Mouse (Mus musculus) erythroid progenitor cell, adult 5-6 weeks (primary cell): Measurements from ENCODE around the gene Odf3. TPM values are rescaled to one million over a fixed set of nuclear protein-coding genes. Genes with fewer than 3 reads are reported as not detected.

Experiments
- ATAC-seq: replicated peaks from 2 replicates; pipeline ENCODE4 v1.8.0; 2016; ENCODE audit warnings: moderate number of reproducible peaks, mild to moderate bottlenecking, moderate TSS enrichment, inconsistent platforms; ENCODE audit not compliant: poor library complexity, low FRiP score, severe bottlenecking
- total RNA-seq, 2 experiments: library from RNA; stranded (forward) in 1 of 2; stranded (reverse) in 1 of 2; fragments of 150-400 nt in 1 of 2; fragments of 186-747, 209-891 nt in 1 of 2; gene quantifications; 2 replicates each; pipeline versions ENCODE4 v1.2.3 to v1.2.4; 2015 to 2017; ENCODE audit warnings: low replicate concordance in 2 of 2

The Odf3 gene
- total RNA-seq, 2 experiments from 2014 or later = not detected

DNA sequence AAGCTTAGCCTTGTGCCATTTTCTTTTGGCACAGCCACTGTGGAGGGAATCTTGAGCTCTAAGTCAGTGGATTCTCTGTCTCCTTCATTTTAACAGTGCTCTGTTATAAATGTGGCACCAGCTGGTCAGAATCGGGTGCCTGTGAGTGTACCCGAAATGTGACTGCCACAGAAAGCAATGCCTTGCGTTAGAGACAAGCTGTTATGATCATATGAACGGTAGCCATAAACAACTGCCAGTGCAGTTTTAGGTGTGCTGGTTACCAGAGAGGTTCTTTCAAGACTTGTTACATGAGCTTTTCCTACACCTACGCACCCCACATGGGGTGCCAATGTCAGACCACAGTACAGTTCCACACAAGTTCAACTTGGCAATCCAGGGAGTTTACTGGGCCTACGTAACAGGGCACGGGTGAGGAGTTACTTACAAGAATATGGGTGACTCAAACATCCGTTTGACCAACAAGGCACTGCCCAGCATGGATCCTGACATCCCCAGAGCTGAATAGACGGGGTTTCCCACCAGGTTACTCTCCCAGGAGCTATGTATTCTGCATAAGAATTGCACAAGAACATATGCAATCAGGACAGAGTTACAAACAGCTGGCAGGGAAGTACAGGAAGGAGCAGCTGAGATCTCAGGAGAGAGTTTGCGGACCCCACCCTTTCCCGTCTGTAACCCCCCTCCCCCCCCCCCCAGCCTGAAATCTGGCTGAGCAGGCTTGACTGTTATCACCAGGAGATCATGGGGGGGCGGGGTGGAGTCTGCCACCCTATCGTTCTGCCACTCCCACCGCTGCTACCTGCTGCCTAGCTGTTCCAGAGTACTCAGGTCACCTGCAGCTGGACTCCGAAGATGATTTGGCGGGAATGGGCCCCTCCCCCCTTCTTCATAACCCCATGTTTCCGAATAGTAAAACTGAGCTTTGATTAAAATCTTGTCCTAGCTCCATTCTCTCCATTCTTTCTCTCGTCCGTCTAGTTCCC is 6.6 kb upstream of the Odf3 start:
- no peak for ATAC-seq

DNA sequence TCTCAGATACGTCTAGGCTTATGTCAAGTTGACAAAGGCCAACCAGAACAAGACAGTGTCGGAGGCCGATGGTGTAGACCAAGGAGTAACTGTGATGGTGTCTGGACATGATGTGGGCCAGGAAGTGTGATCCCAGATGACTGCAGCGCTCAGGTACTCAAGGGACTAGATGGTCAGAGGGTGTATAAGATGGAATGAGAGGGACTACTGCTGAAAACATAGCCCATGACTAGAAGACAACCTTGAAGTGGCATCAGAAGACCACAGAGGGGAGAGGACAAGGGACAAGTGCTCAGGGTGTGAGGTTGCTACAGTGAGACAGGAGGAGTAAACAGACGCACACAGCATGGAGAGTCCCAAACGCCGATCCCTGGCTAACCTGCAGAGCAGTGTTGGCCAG is 3.8 kb upstream of the Odf3 start:
- no peak for ATAC-seq

GRCm38 (mm10) chr7:140844905-140845665 is 2.5 kb upstream of the Odf3 start, which contains the start of gene Scgb1c1:
Gene Scgb1c1, plus strand, starts transcription at chr7:140845547.
- ATAC-seq = peak; percentile 60

DNA sequence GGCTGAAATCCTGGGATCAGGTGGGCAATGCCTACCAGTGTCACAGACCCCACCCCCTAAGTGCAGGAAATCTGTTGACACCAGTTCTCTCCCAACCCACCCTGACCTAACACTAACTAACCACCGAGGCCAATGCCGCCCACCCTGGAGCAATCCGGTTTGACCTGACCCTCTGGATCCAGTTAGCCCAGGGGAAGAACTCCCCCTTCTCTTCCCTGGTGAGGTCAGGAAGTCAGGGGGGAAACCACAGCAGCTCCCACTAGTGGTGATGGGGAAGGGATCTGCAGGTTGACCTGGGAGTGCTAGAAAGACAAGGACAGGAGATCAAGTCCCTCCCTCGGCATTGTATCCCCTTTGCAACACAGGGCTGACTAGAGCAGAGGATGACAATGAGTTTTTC is 1.9 kb upstream of the Odf3 start:
- ATAC-seq = no peak

DNA sequence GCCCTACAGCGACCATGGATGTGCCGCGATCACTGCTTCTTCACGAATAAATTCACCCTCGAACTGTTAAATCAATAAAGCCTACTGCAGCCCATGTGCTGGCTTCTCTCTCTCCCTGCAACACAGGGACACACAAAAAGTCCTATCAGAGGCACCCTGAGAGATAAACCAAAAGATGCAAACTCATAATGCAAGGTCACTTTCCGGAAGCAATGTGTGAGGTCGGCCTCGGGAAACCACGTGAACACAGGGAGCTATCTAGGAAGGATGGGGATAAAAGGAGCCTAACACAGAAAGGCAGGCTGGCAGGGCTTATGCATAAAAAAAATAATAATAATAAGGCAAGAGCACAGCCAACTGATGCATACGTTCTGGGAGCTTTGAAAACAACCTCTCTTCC is 929 bp upstream of the Odf3 start:
- no peak for ATAC-seq

- no peak for ATAC-seq
Observed at GRCm38 (mm10) chr7:140848591-140848990, 986 bp downstream of the Odf3 start.

GRCm38 (mm10) chr7:140851916-140852315 is 4.3 kb downstream of the Odf3 start:
- no peak for ATAC-seq

- ATAC-seq = no peak
Observed at GRCm38 (mm10) chr7:140853386-140853785, 5.8 kb downstream of the Odf3 start.

- ATAC-seq = no peak
Observed at GRCm38 (mm10) chr7:140854483-140854882, 6.9 kb downstream of the Odf3 start.

DNA sequence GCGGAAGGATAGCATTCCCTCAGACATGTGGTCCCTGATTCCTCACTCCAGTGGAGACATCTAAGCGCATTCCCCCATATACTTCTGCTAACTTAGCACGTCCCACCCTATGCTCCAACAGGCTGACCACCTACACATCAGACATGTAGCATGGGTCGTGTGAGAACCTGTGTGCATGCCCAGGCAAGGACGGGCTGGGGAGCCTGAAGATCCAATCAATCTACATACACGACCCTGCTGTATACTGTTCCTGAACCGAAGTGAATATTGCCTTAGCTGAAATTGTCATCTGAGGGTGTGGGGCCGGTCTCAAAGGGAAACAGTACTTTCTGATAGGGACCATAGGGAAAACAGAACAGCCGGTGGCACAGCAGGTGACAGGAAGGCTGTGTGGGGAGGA is 7.6 kb downstream of the Odf3 start:
- ATAC-seq = no peak

- ATAC-seq = peak; percentile 74
Observed at GRCm38 (mm10) chr7:140855860-140856784, 8.5 kb downstream of the Odf3 start, which contains the start of gene Gm45785. Gene Gm45785, minus strand, starts transcription at chr7:140856331.

- peak; percentile 76 for ATAC-seq
Observed at GRCm38 (mm10) chr7:140856785-140857549, 9.4 kb downstream of the Odf3 start, which contains the start of gene Ric8a. Gene Ric8a, plus strand, starts transcription at chr7:140856957.

- peak; percentile 19 for ATAC-seq
Observed at GRCm38 (mm10) chr7:140857550-140858505, 10.2 kb downstream of the Odf3 start, which contains the start of gene Bet1l. Gene Bet1l, minus strand, starts transcription at chr7:140857577.

DNA sequence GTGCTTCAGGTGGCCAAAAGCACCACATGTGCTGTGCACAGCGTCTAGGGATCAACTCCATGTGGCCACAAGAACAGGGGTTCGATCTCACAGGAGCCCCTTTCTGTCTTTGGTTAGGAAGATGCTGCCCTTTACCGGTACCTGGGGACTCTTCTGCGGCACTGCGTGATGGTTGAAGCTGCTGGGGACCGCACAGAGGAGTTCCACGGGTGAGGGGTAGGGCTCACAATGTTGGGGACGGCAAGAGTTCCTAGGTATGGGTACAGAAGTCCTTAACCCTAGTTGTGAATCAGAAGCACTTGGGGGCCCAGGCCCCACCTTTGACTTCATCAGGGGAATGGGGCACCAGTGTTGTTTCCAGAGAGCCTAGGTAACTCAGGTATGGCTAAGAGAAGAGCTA is 11.1 kb downstream of the Odf3 start:
- no peak for ATAC-seq

GRCm38 (mm10) chr7:140859997-140860396 is 12.4 kb downstream of the Odf3 start:
- no peak for ATAC-seq

DNA sequence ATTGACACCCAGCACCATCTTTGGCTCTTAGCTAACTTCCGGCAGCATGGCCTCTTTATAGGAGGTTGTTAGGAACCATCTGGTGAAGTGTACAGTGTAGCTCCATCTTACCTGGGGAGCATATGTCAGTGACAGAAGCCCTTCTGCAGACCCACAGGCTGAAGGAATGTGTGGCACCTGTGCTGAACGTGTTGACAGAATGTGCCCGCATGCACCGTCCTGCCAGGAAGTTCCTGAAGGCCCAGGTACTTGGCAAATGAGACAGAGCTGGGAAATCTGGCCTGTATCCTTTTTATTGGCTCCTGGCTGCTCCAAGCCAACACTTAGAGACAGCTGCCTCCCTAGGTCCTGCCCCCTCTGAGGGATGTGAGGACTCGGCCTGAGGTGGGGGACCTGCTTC is 13.1 kb downstream of the Odf3 start:
- no peak for ATAC-seq

- no peak for ATAC-seq
Observed at GRCm38 (mm10) chr7:140864761-140865160, 17.2 kb downstream of the Odf3 start.

GRCm38 (mm10) chr7:140874224-140874623 is 26.6 kb downstream of the Odf3 start:
- no peak for ATAC-seq
